Mouse (Mus musculus): ENCODE measurements around the gene Ppp2r5d.

The Ppp2r5d gene

GRCm38 (mm10) chr17:46704887-46705835 lies at the start of gene Ppp2r5d:
Gene Ppp2r5d (minus strand): TSS chr17:46705111.
- peak; percentile 99 for DNase-seq

DNA sequence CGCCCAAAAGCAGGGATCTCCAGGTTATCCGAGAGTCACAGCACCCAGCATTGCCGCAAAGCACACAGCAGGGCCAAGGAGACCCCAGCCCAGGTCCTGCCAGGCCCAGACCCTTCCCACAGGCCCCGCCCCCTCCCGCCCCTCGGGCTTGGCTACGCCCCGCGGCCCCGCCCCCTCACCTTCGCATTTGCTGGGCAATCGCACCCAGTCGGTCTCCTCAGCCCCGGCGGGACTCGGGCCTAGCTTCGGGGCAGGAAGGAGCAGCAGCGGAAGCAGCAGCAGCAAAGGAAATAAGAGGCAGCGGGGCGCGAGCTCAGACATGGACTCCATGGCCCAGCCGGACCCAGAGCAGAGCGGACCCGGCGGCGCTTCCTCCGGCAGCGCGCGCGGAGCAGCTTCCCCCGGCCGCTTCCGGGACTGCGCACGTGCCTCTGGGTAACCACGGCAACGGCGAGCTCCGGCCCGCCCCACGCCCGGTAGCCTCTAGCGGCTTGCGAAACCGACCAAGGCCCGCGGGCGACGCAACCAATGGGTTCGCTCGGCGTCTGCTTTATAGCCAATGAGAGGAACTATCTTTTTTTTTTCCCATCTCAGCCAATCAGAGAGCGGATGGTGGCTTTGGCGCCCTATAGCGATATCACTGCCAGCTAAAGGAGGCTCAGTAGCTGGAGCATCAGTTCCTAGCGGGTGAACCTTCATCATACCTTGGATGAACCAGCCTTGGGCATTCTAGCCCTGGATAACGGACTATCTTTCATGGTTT lies 47.1 kb upstream of the Ppp2r5d start, which contains the start of gene Cnpy3:
TSS of gene Cnpy3 (minus strand) at position 421 of the 763 bp plus-strand sequence.
- peak; percentile 98 for DNase-seq

GRCm38 (mm10) chr17:46751056-46751793 lies 46.3 kb upstream of the Ppp2r5d start:
- peak; percentile 79 for DNase-seq

- no peak for DNase-seq
Measured at GRCm38 (mm10) chr17:46750580-46750979, 45.7 kb upstream of the Ppp2r5d start.

GRCm38 (mm10) chr17:46749282-46749681 lies 44.4 kb upstream of the Ppp2r5d start:
- no peak for DNase-seq

- no peak for DNase-seq
Measured at GRCm38 (mm10) chr17:46747806-46748205, 42.9 kb upstream of the Ppp2r5d start.

GRCm38 (mm10) chr17:46747234-46747633 lies 42.3 kb upstream of the Ppp2r5d start:
- DNase-seq: no peak

GRCm38 (mm10) chr17:46745506-46745905 lies 40.6 kb upstream of the Ppp2r5d start:
- DNase-seq: no peak

DNA sequence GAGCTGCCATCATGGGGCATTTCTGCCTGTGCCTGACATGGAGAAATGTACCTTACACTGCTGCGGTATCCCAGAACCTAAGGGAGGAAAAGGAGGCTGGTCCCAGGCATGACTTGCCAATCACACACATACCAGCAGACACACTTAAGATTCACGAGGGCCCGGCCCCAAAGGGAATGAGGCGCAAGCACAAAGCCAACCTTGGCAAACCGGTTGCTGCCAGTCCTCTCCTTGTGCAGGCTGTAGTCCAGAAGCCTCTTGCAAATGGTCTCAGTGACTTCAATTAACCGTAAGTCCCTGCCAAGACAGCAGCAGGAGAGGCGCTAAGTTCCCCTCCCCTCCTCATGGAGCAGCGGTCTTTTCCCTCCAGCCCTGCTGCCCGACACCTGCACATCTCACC lies 38.1 kb upstream of the Ppp2r5d start:
- no peak for DNase-seq

DNA sequence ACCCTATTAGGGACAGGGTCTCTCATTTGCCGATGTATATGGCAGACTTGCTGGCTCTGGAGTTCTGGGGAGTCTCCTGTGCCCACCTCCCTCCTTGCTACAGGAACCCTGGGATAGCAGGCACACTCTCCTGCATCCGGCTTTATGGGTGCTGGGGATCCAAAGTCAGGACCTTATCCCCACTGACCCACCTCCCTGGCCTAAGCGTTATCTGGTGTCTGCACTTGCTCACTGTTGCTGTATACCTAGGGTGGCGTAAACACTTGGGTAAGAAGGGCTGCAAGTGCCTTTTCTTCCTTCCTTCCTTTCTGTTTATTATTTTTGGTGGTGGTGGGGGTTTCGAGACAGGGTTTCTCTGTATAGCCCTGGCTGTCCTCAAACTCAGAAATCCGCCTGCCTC lies 36.4 kb upstream of the Ppp2r5d start:
- DNase-seq: no peak

DNA sequence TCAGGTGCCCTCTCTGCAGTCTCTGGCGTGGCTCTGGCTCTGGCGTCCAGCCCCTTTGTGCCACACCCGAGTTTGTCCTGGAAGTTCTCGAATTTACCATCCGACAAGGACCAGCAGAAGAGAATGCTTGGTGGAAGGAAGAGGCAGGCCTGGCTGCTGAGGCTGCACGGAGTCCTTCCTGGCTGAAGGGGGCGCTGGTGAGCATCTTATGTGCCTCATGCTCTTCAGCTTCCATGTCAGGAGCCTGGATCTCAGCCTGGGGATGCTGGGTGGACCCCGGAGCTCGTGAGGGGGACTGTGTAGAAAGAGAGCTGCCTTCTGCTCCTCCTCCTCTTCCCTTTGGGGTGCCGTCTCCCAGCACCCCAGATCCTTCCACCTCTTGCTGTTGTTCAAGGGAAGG lies 31.2 kb upstream of the Ppp2r5d start:
- DNase-seq: no peak

- DNase-seq: no peak
Measured at GRCm38 (mm10) chr17:46735287-46735686, 30.4 kb upstream of the Ppp2r5d start.

DNA sequence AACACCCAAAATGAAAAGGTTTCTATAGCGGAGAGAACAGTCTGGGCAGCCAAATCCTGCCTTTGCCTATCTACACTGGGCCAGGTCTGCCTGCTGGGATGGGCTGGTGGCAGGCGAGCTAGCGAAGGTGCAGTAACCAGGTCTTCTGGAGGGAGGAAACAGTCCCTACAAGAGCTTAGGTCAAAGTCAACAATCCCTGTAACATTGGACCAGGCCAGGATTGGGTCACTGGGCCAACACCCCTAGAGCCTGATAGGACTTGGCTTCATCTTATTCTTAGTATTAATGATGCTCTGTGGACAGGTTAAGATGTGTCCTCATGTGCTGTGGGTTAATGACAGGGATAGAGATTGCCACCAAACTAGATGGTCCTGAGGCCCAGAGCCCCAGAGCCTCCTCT lies 29.1 kb upstream of the Ppp2r5d start:
- no peak for DNase-seq

- peak; percentile 92 for DNase-seq
Measured at GRCm38 (mm10) chr17:46728904-46729318, 24.0 kb upstream of the Ppp2r5d start, which contains the start of gene Gnmt. Gene Gnmt (minus strand): TSS chr17:46729168.

DNA sequence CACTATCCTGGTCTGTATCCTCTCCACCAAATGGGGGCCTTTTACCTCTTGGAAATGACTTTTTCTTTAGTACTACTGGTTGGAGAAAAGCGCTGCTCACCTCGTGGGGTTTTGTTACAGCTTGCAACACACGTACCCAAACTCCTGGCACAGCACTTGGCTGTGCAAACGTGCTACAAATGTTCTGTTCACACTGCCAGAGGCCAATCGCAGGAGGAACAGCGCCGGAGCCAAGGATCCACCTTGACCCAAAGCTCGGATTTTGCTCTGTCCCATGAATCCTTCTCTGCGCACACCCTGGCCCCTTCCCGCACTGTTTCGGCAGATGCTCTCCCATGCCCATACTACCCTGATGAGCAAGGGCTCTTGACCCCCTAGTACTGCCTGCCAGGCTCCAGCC lies 23.6 kb upstream of the Ppp2r5d start:
- peak; percentile 37 for DNase-seq

DNA sequence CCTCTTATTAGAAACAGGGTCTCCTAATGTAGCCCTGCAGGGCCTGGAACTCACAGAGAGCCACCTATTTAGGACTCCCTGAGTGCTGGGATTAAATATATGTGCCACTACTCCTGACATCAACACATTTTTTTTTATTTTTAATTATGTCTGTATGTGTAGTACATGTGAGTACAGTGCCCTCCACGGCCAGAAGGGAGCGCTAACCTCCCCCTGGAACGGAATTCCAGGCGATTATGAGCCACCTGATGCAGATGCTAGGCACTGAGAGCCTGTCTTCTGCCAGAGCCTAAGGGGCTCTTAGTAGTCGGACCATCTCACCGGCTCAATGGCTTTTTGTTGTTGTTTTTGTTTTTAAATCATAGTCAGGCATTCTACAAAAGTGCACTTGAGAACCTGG lies 23.1 kb upstream of the Ppp2r5d start:
- peak; percentile 63 for DNase-seq

GRCm38 (mm10) chr17:46727271-46727670 lies 22.4 kb upstream of the Ppp2r5d start:
- peak; percentile 41 for DNase-seq

DNA sequence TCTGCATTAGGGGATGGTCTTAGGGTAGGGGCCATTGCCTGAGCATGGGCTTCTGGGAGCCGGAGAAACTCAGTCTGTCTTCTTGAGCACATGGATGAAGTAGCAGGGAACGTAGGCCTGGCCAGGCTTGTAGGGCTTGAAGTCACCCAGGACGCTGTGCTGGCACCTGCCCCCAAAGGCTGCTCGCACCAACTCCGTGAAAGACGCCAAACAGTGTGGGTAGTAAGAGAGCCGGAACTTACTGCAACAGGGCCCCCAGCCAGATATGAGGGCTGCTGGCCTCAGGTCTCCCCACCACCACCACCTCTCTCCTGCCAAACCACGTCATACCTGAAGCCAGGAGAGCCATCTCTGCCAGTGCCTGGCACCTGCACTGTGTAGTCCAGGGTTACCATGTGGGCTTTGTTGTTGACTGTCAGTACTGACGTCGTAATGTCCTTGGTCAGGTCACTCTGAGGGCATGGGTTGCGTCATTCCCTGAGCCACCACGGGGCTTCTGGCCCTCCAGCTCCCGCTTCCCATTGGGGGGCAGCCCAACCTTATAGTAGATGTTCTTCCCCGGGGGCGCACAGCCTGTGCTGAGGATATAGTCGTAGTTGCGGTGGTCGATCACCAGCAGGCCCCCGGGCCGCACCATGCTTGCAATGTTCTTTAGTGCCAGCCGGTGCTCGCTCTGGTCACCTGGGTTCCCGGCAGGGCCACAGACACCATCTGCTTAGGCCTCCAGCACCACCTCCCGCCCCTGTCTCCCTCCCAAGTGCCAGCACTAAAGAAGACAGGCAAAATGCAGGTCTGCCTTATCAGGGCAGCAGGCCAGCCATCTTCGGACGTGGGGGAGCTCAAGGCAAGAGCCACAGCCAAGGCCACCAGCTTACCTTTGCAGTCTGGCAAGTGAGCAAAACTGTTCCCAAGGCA lies 21.1 kb upstream of the Ppp2r5d start:
- DNase-seq: peak; percentile 87

- DNase-seq: peak; percentile 72
Measured at GRCm38 (mm10) chr17:46725273-46725672, 20.4 kb upstream of the Ppp2r5d start.

DNA sequence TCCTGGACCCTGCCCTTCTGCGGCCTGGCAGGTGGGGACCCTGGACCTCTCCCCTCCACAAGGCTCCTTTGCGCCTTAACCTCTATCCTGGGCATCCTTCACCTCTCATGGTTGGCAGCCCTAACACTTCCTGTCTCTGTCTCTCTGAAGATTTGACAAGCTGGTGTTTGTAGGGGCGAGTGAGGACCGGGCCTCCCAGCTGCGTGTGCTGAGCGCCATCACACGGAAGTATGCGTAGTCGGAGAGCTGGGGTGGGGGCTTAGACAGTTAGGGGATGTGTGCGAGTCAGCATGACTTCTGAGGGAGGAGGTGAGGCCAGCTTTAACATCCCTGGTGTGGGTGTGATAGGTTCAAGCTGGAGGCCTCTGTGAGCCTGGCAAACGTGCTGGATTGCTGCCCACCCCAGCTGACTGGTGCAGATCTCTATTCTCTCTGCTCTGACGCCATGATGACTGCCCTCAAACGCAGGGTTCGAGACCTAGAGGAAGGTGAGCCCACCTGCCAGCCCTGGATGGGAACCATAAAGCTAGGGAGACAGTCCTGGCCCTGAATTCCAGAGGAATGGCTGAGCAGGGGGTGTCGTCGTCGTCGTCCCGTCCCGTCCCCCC lies 19.7 kb upstream of the Ppp2r5d start:
- peak; percentile 45 for DNase-seq

- DNase-seq: no peak
Measured at GRCm38 (mm10) chr17:46721077-46721476, 16.2 kb upstream of the Ppp2r5d start.

Data from cerebellum, adult 9-10 months (tissue).